Mouse (Mus musculus): Measurements from ENCODE around the gene Slc16a8. TPM values are rescaled to one million over a fixed set of nuclear protein-coding genes. Genes with fewer than 3 reads are reported as not detected.

Slc16a8 gene
- polyA plus RNA-seq, 1 experiment from 2014 or later = 0.29 TPM

DNA sequence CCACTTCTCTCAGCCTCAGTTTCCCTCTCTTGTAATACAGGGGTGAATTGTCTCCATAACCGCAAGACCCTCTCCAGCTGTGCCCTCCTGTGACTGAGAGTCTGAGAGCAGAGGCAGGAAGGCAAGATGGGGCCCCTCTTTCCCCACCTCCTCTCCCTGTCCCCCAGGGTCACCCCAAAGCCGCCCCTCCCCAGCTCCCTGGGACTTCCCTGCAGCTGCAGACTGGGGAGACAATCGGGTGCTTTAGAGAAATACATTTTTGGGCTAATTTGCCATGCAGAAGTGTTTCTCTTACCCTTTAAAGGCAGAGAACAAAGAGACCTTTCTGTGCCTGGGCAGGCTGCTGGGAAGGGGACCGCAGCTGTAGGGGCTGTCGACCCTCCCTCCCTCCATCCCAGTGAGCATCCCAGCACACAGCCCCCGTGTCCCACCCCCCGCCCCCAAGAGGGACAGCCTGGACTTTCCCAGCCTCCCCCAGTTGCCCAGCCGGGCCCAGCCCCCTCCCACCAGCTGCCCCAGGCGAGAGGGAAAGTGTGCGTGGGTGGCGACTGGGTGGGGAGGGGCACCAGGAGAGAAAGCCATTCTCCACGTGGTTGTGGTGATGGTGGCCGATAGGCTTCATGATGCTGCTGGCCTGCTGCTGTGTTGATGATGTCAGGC is 52.9 kb downstream of the Slc16a8 start:
- no peaks in the 10 kb centered on the region for H3K36me3 ChIP-seq (ENCODE audit: control insufficient read depth, insufficient read depth, low read length)
- ATAC-seq (ENCODE audit: low read depth) (peak; percentile 79), DNase-seq (ENCODE audit: low spot score) (peak; percentile 64)
- H3K27ac ChIP-seq (replicated peaks; ENCODE audit: low read depth, low read length) = peak overlapping the region; percentile 58
- H3K4me2 ChIP-seq (ENCODE audit: low read depth, low read length) = peak overlapping the region; percentile 40; the same call in 1 of the 2 replicates
- H3K9me3 ChIP-seq (ENCODE audit: control insufficient read depth, low read length) = no peaks in the 10 kb centered on the region
- H3K9ac ChIP-seq (ENCODE audit: low read depth, low read length) = peak overlapping the region; percentile 34
- H3K4me1 ChIP-seq (ENCODE audit: control insufficient read depth, insufficient read depth, low read length) = peaks cover 15% of the 10 kb centered on the region; the same call in 1 of the 2 replicates
- H3K4me3 ChIP-seq (ENCODE audit: low read depth, low read length) = no peak overlapping the region
- no peaks in the 10 kb centered on the region for H3K27me3 ChIP-seq (replicated peaks; ENCODE audit: control insufficient read depth, insufficient read depth, low read length)
- 17% methylated on average over 9 of the region's 13 CpGs for WGBS

Other genes with a start within 250 kb of the Slc16a8 start
- gene H1f0, start 226.3 kb downstream of the Slc16a8 start, polyA plus RNA-seq (2014; fragmentation: Nextera tagmentation; extraction: Ambion mirVana) = 168 and 202 TPM in 2 replicates
- gene Galr3, start 212.9 kb downstream of the Slc16a8 start, polyA plus RNA-seq (2014; fragmentation: Nextera tagmentation; extraction: Ambion mirVana) = not detected in 2 replicates
- gene Ankrd54, start 191.9 kb downstream of the Slc16a8 start, polyA plus RNA-seq (2014; fragmentation: Nextera tagmentation; extraction: Ambion mirVana) = 42.6 and 43.6 TPM in 2 replicates
- 197 and 220 TPM in 2 replicates for gene Eif3l, start 179.6 kb downstream of the Slc16a8 start, polyA plus RNA-seq (2014; fragmentation: Nextera tagmentation; extraction: Ambion mirVana)
- 10.5 and 10.8 TPM in 2 replicates for gene Micall1, start 145.9 kb downstream of the Slc16a8 start, polyA plus RNA-seq (2014; fragmentation: Nextera tagmentation; extraction: Ambion mirVana)
- 305 TPM in 2 replicates for gene Polr2f, start 113.8 kb downstream of the Slc16a8 start, polyA plus RNA-seq (2014; fragmentation: Nextera tagmentation; extraction: Ambion mirVana)
- 8.5 and 12.2 TPM in 2 replicates for gene 1700088E04Rik, start 113.5 kb downstream of the Slc16a8 start, polyA plus RNA-seq (2014; fragmentation: Nextera tagmentation; extraction: Ambion mirVana)
- 16.2 and 17.7 TPM in 2 replicates for gene Sox10, start 89.5 kb downstream of the Slc16a8 start, polyA plus RNA-seq (2014; fragmentation: Nextera tagmentation; extraction: Ambion mirVana)
- gene Pick1, start 25.6 kb downstream of the Slc16a8 start, polyA plus RNA-seq (2014; fragmentation: Nextera tagmentation; extraction: Ambion mirVana) = 18.1 and 21.3 TPM in 2 replicates
- 1.1 TPM in 2 replicates for gene Gm49486, start 25.4 kb downstream of the Slc16a8 start, polyA plus RNA-seq (2014; fragmentation: Nextera tagmentation; extraction: Ambion mirVana)
- gene Baiap2l2, start 30.8 kb upstream of the Slc16a8 start, polyA plus RNA-seq (2014; fragmentation: Nextera tagmentation; extraction: Ambion mirVana) = 5.6 and 6.9 TPM in 2 replicates
- 13.3 and 14.6 TPM in 2 replicates for gene Pla2g6, start 73.6 kb upstream of the Slc16a8 start, polyA plus RNA-seq (2014; fragmentation: Nextera tagmentation; extraction: Ambion mirVana)
- 2.6 and 2.8 TPM in 2 replicates for gene Maff, start 91.9 kb upstream of the Slc16a8 start, polyA plus RNA-seq (2014; fragmentation: Nextera tagmentation; extraction: Ambion mirVana)
- 73.0 and 77.6 TPM in 2 replicates for gene Tmem184b, start 148.8 kb upstream of the Slc16a8 start, polyA plus RNA-seq (2014; fragmentation: Nextera tagmentation; extraction: Ambion mirVana)
- 75.3 and 76.3 TPM in 2 replicates for gene Csnk1e, start 200.8 kb upstream of the Slc16a8 start, polyA plus RNA-seq (2014; fragmentation: Nextera tagmentation; extraction: Ambion mirVana)